Mouse (Mus musculus): ENCODE results near the gene Ltbp1.

Ltbp1 gene

DNA sequence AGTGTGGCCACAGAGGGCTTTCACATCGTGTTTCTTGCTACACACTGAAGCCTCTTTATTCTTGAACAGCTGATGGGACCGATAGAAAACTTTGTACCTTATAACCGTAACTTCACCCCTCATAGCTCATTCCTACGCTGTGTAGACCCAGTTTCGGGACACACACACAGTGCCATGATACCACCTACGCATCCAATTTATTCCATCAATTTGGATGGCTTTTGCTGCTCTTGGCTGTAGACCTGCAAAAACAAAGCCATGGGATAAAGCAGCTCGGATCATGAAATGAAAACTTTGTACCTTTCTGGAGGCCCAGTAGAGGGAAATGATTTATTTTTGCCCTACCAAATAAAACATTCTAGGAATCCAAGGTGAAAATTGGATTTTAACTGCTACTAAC is 239.7 kb downstream of the Ltbp1 start:
- no peak for DNase-seq

DNA sequence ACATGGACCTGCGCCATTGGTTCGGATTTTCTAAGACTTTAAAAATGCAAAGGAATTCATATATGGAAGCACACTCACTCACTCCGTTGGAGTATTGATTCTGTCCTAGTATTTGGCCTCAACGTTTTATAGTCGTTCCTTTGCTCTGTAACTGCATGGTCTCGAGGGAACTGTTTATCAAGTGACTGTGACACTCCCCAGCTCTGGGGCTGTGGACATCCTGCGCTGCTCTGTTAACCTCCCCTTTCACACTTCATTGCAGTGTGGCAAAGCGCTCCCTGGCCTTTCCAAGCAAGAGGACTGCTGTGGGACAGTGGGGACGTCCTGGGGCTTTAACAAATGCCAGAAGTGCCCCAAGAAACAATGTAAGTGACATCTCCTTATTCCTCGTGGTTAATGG is 243.3 kb downstream of the Ltbp1 start:
- no peak for DNase-seq

DNA sequence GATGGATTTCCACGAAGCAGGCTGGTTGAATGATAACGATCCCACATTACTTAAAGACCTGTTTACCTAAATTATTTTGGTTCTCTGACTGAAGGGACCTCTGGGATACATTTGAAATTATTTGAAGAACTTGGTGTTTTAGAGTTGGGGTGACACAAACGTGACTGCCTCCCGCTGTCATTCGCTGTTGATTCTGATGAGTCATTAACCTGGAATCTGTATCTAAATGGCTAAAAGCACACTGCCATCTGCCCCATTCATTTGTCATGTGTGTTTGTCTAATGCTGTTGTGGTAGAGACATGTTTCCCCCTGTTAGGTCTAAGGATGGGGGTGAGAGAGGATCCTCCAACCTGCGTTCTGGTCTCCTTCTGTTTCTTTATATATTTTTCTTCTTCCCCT is 245.2 kb downstream of the Ltbp1 start:
- no peak for DNase-seq

DNA sequence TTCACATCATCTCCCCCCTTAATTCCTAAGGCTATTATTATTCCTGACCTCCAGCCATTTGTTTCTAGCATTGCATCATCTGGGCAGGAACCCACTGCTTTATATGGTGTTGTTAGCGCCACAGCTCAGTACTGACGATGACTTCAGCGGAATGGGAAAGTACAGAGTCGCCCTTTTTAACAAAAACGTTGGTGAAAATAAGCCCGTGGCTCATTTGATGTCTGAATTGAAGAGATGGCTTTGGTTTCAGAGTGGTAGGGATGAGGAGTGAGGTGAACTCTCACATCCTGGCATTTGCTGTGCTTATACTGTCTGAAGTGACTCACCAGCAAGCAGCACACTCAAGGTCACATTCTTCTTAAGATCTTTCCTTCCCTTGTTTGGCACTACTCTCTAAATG is 245.7 kb downstream of the Ltbp1 start:
- no peak for DNase-seq

DNA sequence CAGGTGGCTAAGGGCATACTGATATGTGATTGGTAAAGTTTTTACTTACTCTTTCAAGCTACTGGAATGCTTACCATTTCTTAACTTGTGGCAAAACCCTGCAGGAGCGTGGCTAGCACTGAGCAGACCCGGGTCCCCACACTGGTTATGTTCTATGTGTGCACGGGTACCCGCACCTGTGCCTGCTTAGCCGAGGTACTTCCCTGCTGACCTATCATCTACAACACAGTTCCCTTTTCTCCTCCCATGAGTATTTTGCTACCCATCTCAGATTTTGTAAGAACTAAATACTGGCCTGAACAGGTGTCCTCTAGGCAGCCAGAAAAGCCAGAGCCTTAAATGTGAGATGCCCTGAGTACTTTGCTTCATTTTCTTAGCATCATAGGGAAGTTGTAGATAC is 247.2 kb downstream of the Ltbp1 start:
- DNase-seq: no peak

DNA sequence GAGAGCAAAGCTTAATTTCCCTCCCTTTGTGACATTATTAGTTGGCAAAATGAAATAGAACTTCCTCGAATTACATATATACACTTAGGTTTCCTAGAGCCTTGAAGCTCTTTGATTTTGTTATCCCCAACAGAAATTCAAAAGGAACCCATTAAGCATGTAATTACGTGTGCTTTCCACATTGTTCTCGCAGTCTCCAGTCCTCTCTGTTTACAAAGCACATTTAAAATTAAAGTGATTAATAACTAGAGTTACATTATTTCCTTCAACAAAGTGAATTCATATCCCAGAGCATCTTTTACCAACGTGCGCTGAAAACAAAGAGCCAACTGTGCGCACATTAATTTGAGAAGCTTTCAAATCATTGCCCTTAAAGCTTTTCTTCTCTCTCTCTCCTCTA is 249.5 kb downstream of the Ltbp1 start:
- DNase-seq: no peak

DNA sequence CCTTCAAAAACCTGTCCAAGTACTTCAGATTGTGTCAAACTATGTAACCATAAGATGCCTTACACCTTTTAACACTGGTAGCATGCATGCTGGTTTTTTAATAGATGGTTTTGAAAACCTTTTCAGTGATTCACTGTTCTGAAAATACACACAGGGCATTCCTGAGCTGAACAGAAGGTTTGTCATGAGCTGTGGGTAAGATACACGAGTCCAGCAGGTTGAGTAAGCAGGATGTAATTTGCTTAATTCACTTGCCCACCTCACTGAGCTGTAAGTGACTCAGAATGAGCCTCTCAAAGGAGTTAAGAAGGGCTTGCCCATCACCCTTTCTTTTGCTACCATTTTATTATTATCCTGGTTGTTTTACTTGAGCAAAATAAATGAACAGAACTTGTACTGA is 250.6 kb downstream of the Ltbp1 start:
- no peak for DNase-seq

DNA sequence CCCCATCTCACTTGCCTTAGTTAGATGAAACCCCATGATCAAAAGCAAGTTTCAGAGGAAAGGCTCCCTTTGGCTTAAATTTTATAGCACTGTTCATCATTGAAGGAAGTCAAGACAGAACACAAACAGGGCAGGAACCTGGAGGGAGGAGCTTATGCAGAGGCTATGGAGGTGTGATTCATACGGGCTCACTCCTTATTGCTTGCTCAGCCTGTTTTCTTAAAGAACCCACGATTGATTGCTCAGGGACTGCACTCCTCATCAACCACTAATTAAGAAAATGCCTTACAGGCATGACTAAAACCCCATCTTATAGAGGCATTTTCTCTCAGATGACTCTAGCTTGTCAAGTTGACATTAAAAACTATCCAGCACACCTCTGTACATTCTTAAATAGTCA is 253.1 kb downstream of the Ltbp1 start:
- no peak for DNase-seq

DNA sequence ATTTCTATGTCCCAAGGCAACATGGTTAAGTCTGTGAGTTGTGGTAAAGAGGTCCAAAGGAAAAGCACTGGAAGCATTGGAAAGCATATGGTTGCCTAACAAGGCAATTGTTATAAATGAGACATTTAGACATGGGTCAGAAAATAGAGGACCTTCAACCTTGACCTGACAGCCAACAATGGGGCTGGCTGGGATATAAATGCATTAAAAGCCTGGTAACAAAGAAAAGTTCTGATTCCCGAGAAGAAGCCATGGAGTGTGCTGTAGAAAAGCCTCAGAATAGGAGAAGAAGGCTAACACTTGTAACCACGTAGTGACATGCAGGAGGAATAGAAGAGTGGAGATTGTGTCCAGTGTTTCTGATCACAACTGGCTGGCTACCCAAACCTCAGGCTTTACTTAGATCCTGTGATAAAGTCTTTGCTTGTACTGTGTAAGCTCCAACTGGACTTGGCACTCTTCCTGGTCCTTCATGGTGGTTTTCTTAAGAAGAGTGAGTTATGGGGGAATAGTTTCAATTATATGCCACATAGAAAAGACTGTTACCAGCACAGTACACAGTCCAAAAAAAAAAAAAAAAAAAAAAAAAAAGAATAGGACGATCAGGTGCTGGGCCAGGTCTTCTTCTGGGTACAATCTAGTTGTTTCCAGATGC is 258.1 kb downstream of the Ltbp1 start:
- DNase-seq: no peak

DNA sequence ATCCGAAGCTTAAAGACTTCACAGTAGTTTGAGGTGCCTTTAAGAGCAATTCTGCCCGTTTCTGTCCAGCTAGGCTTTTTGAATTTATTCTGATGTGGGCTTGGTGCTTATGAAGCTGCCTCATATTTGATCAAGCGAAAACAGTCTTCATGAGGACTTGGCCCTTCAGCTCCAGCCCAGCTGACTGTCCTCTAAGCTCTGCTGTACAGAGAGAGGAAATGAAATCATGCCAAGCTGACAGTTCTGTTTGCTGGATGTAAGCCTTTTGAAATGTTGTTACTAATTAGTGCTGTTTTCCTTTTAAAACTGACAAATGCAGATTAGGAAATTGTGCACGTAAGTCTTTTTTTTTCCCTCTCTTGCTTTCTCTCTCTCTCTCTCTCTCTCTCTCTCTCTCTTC is 263.1 kb downstream of the Ltbp1 start:
- DNase-seq: no peak

DNA sequence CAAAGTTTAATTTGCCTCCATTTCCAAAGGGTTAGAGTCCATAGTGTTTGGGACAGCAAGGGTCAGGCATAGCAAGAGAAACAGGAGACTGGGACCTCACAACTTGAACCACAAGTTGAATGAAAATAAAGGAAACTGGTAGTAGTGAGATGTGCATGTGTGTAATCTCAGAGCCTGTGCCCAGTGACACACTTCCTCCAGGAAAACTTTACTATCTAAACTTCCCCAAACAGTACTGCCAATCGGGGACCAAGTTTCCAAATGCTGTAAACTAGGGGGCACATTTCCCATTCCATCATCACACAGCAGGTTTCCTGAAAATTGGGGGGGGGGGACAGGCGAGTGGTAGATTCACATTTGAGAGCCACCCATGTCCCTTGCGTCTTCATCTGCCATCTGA is 267.1 kb downstream of the Ltbp1 start:
- no peak for DNase-seq

DNA sequence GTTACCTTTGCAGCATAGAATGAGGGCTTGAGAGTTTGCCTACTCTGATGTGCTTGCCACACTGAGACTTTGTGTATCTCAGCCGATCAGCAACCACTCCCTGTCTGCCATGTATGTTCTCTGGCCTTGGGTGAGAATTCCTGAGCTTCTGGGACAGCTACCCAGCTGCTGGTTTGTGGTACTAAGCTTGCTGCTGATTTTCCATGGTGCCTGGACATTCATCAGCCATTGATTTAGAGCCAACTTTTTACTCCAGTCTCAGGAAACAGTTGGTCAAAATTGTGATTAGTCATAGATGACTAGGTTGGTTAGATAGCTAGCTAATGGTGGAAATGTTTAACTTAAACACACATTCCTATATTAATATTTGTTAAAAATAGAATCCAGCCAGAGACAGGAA is 267.9 kb downstream of the Ltbp1 start:
- no peak for DNase-seq

DNA sequence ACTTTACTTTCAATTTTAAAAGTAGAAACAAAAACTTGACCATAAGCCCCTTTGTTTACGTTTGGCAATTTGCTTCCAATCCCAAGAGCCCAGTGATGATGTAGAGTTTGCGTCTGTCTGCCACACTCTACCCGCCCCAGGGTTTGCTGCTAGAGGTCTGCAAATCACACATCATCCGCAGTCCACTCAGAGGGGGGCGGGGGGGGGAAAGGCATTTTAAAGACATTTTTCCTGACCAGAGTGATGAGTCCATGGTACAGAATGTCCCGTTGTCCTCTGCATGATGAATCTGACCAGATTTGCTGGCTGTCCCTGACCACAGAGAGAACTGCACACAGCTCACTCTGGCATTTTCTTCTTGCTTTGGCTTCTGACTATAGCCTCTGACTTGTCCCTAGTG is 269.9 kb downstream of the Ltbp1 start:
- DNase-seq: no peak

DNA sequence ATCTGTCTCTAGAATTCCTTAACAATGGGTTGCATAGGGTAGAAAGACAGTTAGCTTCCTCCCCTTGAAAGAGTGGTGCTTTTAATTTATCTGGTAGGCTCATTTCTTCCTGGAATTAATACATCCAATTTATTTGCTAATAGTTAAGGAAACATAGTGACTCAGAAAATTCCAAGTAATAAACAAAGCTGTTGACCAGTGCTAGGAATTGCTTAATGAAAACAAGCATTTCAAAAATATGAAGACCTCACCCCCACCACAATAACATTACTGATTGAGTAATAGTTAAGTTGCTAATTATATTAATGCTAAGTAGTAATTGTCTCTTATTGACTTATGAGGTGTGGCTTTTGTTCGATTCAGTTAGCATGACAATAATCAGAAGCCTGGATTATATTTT is 272.7 kb downstream of the Ltbp1 start:
- DNase-seq: no peak

DNA sequence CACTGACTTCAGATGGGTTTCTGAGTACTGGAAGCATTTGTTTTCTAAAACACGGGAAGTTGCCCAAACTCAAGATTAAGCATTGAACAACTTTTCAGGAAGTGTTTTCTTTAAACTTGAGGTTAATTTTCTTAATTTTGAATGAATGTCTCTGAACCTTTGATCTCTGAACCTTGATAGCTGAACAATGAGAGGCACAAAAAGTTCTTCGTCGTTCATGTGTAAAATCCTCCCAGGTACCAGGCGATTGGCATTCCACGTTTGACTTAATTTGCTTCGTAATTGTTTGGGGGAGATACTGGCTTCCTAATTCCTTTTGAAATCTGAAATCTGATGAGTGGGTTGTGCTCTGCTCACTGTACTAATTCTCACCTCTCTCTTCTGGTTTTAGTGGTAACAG is 273.2 kb downstream of the Ltbp1 start:
- no peak for DNase-seq

DNA sequence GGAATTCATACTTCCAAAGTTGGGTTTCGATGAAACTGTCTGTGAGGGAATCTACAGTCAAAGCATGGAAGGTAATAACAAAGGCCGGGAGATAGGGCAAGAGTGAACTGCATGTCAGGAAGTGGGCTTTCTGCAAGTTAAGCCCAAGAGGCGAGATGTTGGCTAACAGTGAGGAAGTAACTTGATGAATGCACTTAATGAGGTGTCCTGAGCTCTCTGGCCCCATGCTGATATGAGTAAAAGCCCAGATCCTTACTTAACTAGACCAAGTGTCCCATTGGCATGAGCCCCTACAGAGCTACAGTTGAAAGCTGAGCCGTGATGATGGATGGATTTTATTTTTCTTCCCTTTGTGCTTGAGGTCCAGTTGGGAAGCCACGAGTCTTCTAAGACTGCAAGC is 276.0 kb downstream of the Ltbp1 start:
- DNase-seq: no peak

DNA sequence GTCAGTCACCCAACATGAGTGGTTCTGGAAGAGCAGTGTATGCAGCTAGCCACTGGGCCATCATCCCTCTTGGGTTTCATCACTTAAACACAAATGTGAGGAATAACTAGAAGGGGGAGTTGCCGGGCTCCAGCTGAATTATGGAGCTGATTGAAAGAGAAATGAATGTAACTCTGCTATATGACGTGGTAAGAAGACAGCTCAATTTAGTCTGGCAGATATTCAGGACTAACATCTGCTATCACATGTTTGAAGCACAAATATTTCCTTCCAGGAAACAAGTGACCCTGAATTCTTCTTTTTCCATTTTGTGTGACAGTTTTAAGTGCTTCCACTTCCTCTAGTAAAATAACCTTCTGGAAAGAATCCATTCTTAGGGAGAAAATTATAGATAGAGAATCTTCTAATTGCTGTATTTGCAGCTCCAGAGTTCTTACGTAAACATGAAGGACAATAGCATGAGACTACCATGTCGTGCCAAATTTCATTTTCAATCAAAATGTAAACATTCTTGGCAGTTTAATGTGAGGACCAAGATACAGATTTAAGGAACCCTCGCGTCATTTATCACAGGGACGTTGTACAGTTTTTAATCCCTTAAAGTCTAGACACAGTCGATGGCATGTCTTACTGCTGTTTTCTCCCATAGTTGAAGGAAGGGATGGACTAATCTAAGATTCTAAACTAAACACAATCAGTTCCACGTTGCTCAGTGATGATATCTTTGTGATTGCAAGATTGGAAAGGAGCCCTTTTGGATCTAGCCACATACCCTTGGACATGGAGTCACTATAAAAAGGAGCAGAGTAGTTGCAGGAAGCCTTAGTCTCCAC is 279.7 kb downstream of the Ltbp1 start:
- no peak for DNase-seq

DNA sequence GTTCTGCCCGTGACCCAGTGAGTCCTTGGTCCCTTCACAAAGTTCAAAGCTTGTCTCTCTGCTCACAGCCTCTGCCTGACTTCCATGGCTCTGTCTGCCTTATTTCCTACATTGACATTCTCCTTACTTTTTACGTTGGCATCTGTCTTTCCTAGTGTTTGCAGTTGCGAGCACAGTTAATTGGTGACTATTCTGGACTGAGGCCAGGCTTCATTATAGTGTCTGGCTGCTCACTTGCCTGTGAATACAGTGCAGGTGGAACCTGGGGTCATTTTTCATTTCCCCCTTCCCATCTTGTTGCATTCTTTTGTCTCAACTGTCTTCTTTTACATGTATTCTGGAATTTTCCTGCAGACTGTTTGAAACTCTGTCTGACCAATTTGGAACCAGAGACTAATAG is 287.6 kb downstream of the Ltbp1 start:
- DNase-seq: no peak

DNA sequence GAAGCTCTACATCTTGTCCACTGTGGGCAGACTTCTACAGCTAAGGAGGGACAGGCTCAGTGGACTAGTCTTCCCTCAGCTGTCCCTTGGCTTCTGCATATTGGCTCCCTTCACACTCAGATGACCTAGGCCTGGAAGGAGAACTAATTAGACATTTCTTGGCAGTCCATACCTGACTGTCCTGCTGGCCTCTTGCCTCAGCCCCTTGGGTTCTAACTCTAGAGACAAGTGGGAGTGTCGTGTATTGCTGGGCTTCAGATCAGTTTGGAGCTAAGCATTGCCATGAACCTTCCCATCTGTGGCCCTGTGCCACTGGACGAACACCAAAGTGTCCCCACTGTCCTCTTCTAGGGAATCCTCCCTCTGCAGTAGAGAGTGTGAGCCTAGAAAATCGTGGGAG is 288.4 kb downstream of the Ltbp1 start:
- DNase-seq: no peak

DNA sequence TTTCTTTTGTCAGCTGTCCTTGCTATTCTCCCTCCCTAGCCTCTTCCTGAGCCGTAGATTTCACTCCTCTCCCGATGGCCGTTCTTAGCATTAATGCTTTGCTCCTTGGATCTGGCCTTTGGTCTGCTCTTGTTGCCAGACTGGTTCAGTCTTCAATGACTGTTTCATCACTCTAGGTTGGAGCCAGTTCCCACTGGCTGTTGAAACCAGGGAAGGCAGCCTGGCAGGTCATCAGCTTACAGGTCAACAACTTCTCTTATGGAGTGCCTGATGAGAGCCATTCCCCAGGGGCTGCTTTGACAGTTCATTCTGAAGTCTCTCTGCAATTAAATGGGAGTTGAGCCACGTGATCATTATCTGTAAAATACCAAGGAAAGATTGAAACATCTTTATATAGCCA is 295.5 kb downstream of the Ltbp1 start:
- no peak for DNase-seq

DNA sequence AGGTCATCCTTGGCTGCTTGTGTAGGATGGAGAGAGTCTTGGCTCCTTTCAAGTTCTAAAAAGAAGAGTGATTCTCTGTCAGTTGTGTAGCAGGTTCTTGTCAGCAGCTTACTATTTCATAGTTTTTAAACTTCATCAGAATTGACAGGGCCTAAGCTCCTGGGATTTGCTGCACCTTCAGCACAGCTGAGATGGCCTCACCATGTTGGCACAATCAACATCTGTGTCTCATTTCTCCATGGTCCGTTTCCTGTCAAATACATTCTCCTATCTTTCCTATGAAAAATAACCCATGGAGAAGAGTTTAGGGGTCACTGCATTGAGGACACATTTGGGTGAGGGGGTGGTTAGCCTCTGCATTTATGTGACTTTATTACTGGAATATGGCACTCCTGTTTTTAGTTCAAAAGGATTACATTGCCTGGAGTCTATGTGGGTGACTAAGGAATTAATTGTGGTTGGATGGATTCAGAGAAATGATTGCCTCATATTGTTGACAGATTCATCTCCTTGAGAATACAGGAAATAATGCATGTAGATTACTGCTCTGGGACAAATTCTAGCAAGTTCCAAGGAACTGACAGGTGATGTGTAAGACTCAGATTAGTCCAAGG is 299.5 kb downstream of the Ltbp1 start:
- no peak for DNase-seq

DNA sequence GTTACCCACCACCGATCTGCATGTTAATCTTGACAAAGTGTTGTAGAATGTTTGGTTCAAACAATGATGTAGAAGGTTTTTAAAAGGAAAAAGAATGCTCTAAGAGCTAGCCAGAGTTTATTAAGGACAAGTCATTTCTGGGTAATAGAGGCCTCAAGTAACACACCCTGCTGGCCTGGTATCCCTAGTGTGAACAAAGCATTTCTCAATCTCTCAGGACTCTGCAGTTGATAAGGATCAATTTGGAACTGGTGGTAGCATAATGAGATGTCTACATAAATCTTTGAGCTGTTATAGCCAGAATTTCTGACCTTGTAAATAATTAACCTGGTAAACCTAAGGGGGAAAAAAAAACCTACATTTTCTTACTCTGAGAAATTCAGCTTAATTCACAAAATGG is 300.3 kb downstream of the Ltbp1 start:
- DNase-seq: no peak

DNA sequence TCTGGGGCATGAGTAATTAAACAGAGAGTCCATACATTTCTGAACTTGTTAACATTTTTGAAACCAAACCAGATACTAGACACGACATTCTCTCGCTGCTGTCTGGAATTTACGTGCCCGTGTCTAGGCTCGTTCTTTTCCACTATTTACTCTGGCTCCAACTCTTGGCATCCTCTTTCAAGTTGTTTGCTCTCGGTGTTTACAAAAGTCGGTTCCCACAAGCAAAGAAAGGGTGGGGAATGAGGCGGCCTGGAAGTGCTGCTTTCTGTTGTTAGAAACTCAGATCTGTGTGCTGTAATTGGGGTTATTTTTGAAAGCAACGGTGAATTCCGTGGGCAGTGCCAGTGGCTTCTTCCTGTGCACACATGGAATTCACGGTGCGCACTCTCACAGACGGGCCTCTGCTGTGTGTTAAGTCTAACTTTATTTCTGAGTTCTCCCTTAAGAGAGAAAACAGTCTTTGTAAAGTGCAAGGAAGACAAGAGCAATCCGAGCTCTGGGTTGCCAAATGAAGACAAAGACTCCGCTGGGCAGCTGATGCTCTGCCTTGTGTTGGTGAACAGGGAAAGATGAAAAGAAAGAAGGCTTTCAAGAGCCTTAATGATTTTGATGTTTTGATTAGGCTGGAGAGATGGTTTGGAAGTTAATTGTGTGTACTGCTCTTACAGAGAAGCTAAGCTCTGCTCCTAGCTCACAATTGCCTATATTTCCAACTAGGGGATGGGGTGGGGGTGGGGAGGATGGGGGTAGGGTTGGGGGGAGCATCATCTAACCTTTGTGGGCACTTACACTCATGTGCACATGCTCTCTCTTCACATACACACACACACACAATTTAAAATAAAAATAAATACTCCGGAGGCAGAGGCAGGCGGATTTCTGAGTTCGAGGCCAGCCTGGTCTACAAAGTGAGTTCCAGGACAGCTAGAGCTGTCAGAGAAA is 302.0 kb downstream of the Ltbp1 start:
- no peak for DNase-seq
